Mouse (Mus musculus) retina, adult 2 months (tissue): ENCODE results near the gene Sp100.

ENCODE experiments used
- DNase-seq: peaks from one replicate; pipeline ENCODE4 v3.0.0-alpha.2; 2012; ENCODE audit warnings: low read depth, low spot score

Gene Sp100

GRCm38 (mm10) chr1:85746511-85746910 is 96.7 kb downstream of the Sp100 start:
- DNase-seq: no peak

DNA sequence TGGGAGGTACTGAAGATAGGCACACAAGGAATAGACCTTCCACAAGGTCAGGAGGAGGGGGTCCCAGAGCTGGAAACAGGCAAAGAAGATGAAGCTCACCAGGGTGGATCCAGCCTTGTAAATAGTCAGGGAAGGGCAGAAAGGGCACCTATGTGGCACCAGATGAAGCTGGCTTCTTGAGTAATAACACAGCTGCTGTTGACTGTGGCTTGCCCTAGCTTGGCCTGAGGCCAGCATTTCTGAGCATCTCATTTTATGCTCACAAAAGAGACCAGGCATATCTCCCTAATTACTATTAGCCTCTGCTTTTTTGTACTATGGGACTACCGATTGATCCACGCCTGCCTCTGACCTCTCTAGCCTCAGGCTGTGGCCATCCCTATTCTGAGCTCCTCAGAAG is 100.0 kb downstream of the Sp100 start:
- DNase-seq: no peak

DNA sequence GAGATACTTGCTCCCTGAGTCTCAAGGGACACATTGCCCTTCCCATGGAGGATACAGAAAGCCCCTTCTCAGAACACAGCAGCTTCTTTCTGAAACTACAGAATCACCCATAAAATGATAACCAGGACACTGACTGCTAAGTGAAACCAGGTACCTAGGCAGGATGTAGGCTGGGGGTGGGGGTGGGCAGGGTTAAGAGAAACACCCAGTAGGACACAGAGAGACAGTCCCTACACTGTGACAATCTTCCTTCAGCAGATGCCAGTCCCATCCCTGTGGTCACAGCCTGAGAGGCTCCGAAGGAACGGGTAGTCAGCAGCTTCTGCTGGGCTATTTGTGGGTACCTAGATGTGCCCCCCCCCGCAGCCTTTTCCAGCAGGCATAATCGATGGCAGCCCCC is 100.9 kb downstream of the Sp100 start:
- DNase-seq: no peak

GRCm38 (mm10) chr1:85751494-85751893 is 101.7 kb downstream of the Sp100 start:
- peak; percentile 36 for DNase-seq

GRCm38 (mm10) chr1:85751932-85752680 is 102.3 kb downstream of the Sp100 start:
- DNase-seq: no peak

- DNase-seq: no peak
Observed at GRCm38 (mm10) chr1:85757531-85758230, 107.9 kb downstream of the Sp100 start.

DNA sequence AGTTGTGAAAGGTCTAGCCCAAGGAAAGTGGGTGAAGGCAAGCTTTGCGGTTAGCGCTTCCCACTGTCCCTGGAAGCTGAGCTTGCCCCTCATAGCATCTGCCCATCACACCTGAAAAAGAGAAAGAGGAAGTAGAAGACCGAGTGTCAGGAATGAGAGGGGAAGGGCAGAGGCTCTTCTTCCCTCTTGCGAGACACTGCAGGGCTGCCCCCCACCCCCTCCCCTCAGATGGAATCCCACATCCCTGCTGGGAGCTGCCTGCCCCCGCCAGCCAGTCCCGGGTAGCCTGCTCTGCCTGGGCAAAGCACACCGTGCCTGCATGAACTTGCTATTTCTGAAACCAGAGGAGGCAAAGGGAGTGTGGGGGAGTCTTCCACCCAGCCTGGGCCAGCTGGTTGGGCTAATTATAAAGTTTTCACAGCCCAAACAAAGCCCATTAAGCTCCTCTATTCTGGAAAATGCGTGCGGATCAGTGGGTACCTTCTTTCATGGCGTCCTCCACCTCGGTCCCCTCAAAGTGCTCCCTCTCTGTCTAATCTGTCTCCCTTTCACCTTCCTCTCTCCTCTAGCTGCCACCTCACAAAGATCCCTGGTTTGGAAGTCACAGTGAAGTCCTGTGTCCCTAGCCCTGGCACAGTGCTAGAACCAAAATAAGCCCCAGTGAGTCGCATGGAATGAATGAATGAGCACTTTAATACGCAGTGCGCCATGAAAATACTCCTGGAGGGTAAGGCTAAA is 108.6 kb downstream of the Sp100 start:
- no peak for DNase-seq

DNA sequence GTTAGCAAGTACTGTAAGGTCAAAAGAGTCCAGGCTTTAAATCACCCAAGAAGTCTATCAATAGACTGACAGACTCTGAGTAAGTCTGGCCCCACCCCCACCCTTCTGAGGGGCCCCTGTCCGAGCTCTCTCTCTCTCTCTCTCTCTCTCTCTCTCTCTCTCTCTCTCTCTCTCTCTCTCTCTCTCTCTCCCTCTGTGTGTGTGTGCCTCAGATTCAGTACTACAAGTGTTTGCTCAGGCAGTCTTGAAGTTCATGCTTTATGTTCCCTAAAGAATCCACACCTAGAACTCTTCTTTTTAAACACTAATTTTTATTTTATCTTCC is 109.1 kb downstream of the Sp100 start:
- no peak for DNase-seq
